Mouse (Mus musculus) ES-E14 (cell line): ENCODE data around the gene Sufu.

ENCODE experiments used
- CHD2 ChIP-seq: IDR thresholded peaks from 2 replicates; pipeline ENCODE4 v1.6.1; 2014; ENCODE audit warnings: mild to moderate bottlenecking, low read depth, low read length, inconsistent platforms
- HCFC1 ChIP-seq: IDR thresholded peaks from 2 replicates; pipeline ENCODE4 v1.6.1; 2012; ENCODE audit warnings: low read length, inconsistent platforms, borderline replicate concordance; ENCODE audit not compliant: insufficient read depth
- MAFK ChIP-seq: IDR thresholded peaks from 2 replicates; pipeline ENCODE4 v1.6.1; 2014; ENCODE audit warnings: mild to moderate bottlenecking, low read depth, low read length, inconsistent platforms; ENCODE audit not compliant: insufficient read depth
- ZC3H11A ChIP-seq: IDR thresholded peaks from 2 replicates; pipeline ENCODE4 v1.6.1; 2012; ENCODE audit warnings: low read depth, mild to moderate bottlenecking, inconsistent platforms, low read length, borderline replicate concordance

DNA sequence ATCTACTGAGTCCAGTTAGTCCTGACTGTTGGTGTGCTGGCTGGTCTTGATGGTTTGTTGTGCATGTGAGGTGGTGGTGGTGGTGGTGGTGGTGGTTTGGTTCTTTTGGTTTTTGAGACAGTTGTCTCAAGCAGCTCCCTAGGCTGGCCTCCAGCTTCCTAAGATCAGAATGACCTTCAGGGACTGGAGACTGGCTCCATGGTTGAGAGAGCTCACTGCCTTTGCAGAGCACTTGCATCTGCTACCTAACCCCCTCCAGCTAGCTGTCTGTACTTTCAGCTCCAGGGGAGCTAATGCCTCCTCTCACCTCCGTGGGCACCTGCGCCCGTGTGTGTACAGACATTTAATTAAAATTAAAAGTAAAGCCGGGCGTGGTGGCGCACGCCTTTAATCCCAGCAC, 23.7 kb downstream of the Sufu start:
- TF ChIP-seq HCFC1, result no peak
- no peak for TF ChIP-seq CHD2
- TF ChIP-seq MAFK, result no peak
- TF ChIP-seq ZC3H11A, result no peak
